Mouse (Mus musculus): ENCODE measurements around the gene Olfr1487. TPM values are rescaled to one million over a fixed set of nuclear protein-coding genes. Genes with fewer than 3 reads are reported as not detected.
"Not testable (repeated sequence)": the region's sequence is repeated elsewhere in the genome, so short reads cannot be mapped to it uniquely, and the experiment has no call there.

Gene Olfr1487
- not detected in 2 replicates for polyA plus RNA-seq (2014; fragmentation: Nextera tagmentation; extraction: Ambion mirVana)

DNA sequence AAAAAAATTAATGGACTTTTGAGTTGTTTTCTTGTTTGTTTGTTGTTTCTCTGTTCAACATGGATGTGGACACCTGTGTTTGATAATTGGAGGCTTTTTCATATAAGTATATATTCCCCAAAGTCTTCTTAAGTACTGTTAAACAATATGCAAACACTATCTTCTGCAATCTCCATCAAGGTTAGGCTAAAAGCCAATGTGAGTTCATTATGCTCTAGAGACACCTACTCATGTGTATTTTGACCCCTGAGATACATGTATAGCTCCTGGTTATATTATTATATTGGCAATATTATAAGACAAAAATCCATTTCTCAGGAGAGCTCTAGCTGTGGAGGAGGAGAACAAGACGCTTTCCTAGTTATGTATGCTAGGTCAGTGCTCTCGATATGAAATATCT lies at the start of gene Olfr1487:
Olfr1487 (plus strand) TSS at position 301 of the 400 bp plus-strand sequence.
- not testable (repeated sequence) for H3K4me3 ChIP-seq (ENCODE audit: low read depth, low read length); ATAC-seq (ENCODE audit: low FRiP score); H3K4me1 ChIP-seq (replicated peaks; ENCODE audit: control insufficient read depth, insufficient read depth, low read length); H3K27me3 ChIP-seq (ENCODE audit: control insufficient read depth, insufficient read depth, low read length); H3K27ac ChIP-seq (ENCODE audit: low read depth, low read length); H3K9me3 ChIP-seq (ENCODE audit: control insufficient read depth, low read length); DNase-seq (ENCODE audit: low spot score); H3K4me2 ChIP-seq (replicated peaks; ENCODE audit: low read depth, low read length); H3K36me3 ChIP-seq (ENCODE audit: control insufficient read depth, insufficient read depth, low read length); H3K9ac ChIP-seq (ENCODE audit: low read depth, low read length)
- 94% methylated on average over 2 of the region's 2 CpGs for WGBS

DNA sequence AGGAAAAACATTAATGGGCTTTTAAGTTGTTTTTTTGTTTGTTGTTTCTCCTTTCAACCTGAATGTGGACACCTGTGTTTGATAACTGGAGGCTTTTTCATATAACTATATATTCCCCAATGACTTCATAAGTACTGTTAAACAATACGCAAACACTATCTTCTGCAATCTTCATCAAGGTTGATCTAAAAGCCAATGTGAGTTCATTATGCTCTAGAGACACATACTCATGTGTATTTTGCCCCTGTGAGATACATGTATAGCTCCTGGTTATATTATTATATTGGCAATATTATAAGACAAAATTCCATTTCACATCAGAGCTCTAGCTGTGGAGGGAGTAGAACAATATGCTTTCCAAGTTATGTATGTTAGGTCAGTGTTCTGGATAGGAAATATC lies 34.0 kb upstream of the Olfr1487 start, which contains the start of gene Olfr1484:
Olfr1484 (plus strand) TSS at position 301 of the 400 bp plus-strand sequence.
- H3K9me3 ChIP-seq (ENCODE audit: control insufficient read depth, low read length): no peaks in the 10 kb centered on the region
- no peaks in the 10 kb centered on the region for H3K36me3 ChIP-seq (ENCODE audit: control insufficient read depth, insufficient read depth, low read length)
- H3K27ac ChIP-seq (ENCODE audit: low read depth, low read length): no peak within 1 kb of the TSS
- H3K4me3 ChIP-seq (ENCODE audit: low read depth, low read length): no peak within 1 kb of the TSS
- DNase-seq (ENCODE audit: low spot score) (no peak), ATAC-seq (ENCODE audit: low FRiP score) (no peak)
- 94% methylated on average over 1 of the region's 1 CpGs for WGBS
- no peaks in the 10 kb centered on the region for H3K4me1 ChIP-seq (replicated peaks; ENCODE audit: control insufficient read depth, insufficient read depth, low read length)
- H3K4me2 ChIP-seq (replicated peaks; ENCODE audit: low read depth, low read length): no peak within 1 kb of the TSS
- no peaks in the 10 kb centered on the region for H3K27me3 ChIP-seq (ENCODE audit: control insufficient read depth, insufficient read depth, low read length)
- H3K9ac ChIP-seq (ENCODE audit: low read depth, low read length): no peak within 1 kb of the TSS

DNA sequence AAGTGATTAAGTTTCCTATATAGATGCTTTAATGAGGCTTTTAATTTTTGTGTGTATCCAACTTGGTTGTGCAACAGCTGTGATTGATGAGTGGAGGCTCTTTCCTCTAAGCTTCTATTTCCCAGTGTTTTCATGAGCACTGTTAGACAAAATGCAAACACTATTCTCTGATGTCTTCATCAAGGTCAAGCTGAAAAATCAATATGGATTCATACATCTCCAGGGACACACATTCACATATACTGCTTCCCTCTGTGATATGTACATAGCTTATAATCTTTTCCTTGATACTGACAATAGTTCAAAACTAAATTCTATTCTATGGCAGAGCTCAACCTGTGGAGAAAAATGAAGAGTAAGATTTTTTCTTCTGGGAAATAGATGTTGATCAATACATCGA lies 14.1 kb downstream of the Olfr1487 start, which contains the start of gene Olfr1489:
Olfr1489 (plus strand) TSS at position 301 of the 400 bp plus-strand sequence.
- H3K4me1 ChIP-seq (replicated peaks; ENCODE audit: control insufficient read depth, insufficient read depth, low read length): no peaks in the 10 kb centered on the region
- DNase-seq (ENCODE audit: low spot score): no peak
- H3K27me3 ChIP-seq (ENCODE audit: control insufficient read depth, insufficient read depth, low read length): no peaks in the 10 kb centered on the region
- H3K4me3 ChIP-seq (ENCODE audit: low read depth, low read length): no peak within 1 kb of the TSS
- no peak within 1 kb of the TSS for H3K9ac ChIP-seq (ENCODE audit: low read depth, low read length)
- 91% methylated on average over 1 of the region's 1 CpGs for WGBS
- no peak within 1 kb of the TSS for H3K4me2 ChIP-seq (replicated peaks; ENCODE audit: low read depth, low read length)
- no peaks in the 10 kb centered on the region for H3K36me3 ChIP-seq (ENCODE audit: control insufficient read depth, insufficient read depth, low read length)
- ATAC-seq (ENCODE audit: low FRiP score): no peak
- H3K27ac ChIP-seq (ENCODE audit: low read depth, low read length): no peak within 1 kb of the TSS
- H3K9me3 ChIP-seq (ENCODE audit: control insufficient read depth, low read length): no peaks in the 10 kb centered on the region

DNA sequence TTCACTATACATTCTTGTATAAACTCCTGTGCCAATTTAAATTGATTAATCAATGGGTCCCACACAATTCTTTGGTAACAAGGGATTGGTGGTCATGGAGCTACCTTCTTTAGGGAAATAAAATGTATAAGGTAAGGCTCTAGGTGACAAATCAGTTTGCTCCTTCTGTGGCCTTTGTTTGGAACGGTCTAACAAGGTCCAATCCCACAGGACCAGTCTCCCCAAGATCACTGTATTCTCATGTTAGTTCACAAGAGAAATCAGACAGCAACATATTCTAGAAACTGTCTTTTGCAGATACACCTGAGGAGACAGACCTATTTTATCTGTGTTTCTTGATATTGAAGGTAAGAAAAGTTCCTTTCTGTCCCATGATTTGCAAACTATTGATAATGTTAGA lies 33.6 kb downstream of the Olfr1487 start, which contains the start of gene Olfr1490:
Olfr1490 (plus strand) TSS at position 301 of the 400 bp plus-strand sequence.
- H3K27ac ChIP-seq (ENCODE audit: low read depth, low read length): no peak within 1 kb of the TSS
- ATAC-seq (ENCODE audit: low FRiP score) (no peak), DNase-seq (ENCODE audit: low spot score) (no peak)
- H3K9ac ChIP-seq (ENCODE audit: low read depth, low read length): no peak within 1 kb of the TSS
- no peaks in the 10 kb centered on the region for H3K36me3 ChIP-seq (ENCODE audit: control insufficient read depth, insufficient read depth, low read length)
- H3K4me1 ChIP-seq (replicated peaks; ENCODE audit: control insufficient read depth, insufficient read depth, low read length): no peaks in the 10 kb centered on the region
- WGBS: 85% methylated on average over 1 of the region's 1 CpGs
- H3K9me3 ChIP-seq (ENCODE audit: control insufficient read depth, low read length): no peaks in the 10 kb centered on the region
- H3K27me3 ChIP-seq (ENCODE audit: control insufficient read depth, insufficient read depth, low read length): no peaks in the 10 kb centered on the region
- no peak within 1 kb of the TSS for H3K4me2 ChIP-seq (replicated peaks; ENCODE audit: low read depth, low read length)
- H3K4me3 ChIP-seq (ENCODE audit: low read depth, low read length): no peak within 1 kb of the TSS

Other genes starting within 250 kb of the Olfr1487 start
- not detected in 2 replicates for gene Olfr1469, start 209.5 kb upstream of the Olfr1487 start, polyA plus RNA-seq (2014; fragmentation: Nextera tagmentation; extraction: Ambion mirVana)
- gene Olfr1471, start 174.0 kb upstream of the Olfr1487 start, polyA plus RNA-seq (2014; fragmentation: Nextera tagmentation; extraction: Ambion mirVana): not detected in 2 replicates
- gene Olfr1472, start 161.3 kb upstream of the Olfr1487 start, polyA plus RNA-seq (2014; fragmentation: Nextera tagmentation; extraction: Ambion mirVana): not detected in 2 replicates
- not detected in 2 replicates for gene Olfr1474, start 147.8 kb upstream of the Olfr1487 start, polyA plus RNA-seq (2014; fragmentation: Nextera tagmentation; extraction: Ambion mirVana)
- not detected in 2 replicates for gene Olfr1475, start 137.2 kb upstream of the Olfr1487 start, polyA plus RNA-seq (2014; fragmentation: Nextera tagmentation; extraction: Ambion mirVana)
- gene Olfr1477, start 116.8 kb upstream of the Olfr1487 start, polyA plus RNA-seq (2014; fragmentation: Nextera tagmentation; extraction: Ambion mirVana): not detected in 2 replicates
- not detected in 2 replicates for gene Olfr1480, start 89.5 kb upstream of the Olfr1487 start, polyA plus RNA-seq (2014; fragmentation: Nextera tagmentation; extraction: Ambion mirVana)
- not detected in 2 replicates for gene Olfr1484, start 33.9 kb upstream of the Olfr1487 start, polyA plus RNA-seq (2014; fragmentation: Nextera tagmentation; extraction: Ambion mirVana)
- gene Olfr1489, start 14.2 kb downstream of the Olfr1487 start, polyA plus RNA-seq (2014; fragmentation: Nextera tagmentation; extraction: Ambion mirVana): not detected in 2 replicates
- not detected in 2 replicates for gene Olfr1490, start 33.7 kb downstream of the Olfr1487 start, polyA plus RNA-seq (2014; fragmentation: Nextera tagmentation; extraction: Ambion mirVana)
- not detected in 2 replicates for gene Olfr1491, start 79.9 kb downstream of the Olfr1487 start, polyA plus RNA-seq (2014; fragmentation: Nextera tagmentation; extraction: Ambion mirVana)
- not detected in 2 replicates for gene Olfr1493-ps1, start 105.9 kb downstream of the Olfr1487 start, polyA plus RNA-seq (2014; fragmentation: Nextera tagmentation; extraction: Ambion mirVana)
- gene Olfr1494, start 122.4 kb downstream of the Olfr1487 start, polyA plus RNA-seq (2014; fragmentation: Nextera tagmentation; extraction: Ambion mirVana): not detected in 2 replicates
- gene Olfr1495, start 147.2 kb downstream of the Olfr1487 start, polyA plus RNA-seq (2014; fragmentation: Nextera tagmentation; extraction: Ambion mirVana): not detected in 2 replicates
- not detected in 2 replicates for gene Olfr1496, start 160.5 kb downstream of the Olfr1487 start, polyA plus RNA-seq (2014; fragmentation: Nextera tagmentation; extraction: Ambion mirVana)
- gene Olfr1497, start 180.8 kb downstream of the Olfr1487 start, polyA plus RNA-seq (2014; fragmentation: Nextera tagmentation; extraction: Ambion mirVana): not detected in 2 replicates
- not detected in 2 replicates for gene Olfr1499, start 202.1 kb downstream of the Olfr1487 start, polyA plus RNA-seq (2014; fragmentation: Nextera tagmentation; extraction: Ambion mirVana)
- gene Olfr1500, start 213.1 kb downstream of the Olfr1487 start, polyA plus RNA-seq (2014; fragmentation: Nextera tagmentation; extraction: Ambion mirVana): not detected in 2 replicates
- not detected in 2 replicates for gene Olfr1501, start 233.3 kb downstream of the Olfr1487 start, polyA plus RNA-seq (2014; fragmentation: Nextera tagmentation; extraction: Ambion mirVana)
- gene Olfr1502, start 244.4 kb downstream of the Olfr1487 start, polyA plus RNA-seq (2014; fragmentation: Nextera tagmentation; extraction: Ambion mirVana): not detected in 2 replicates